Mouse (Mus musculus) megakaryocyte progenitor cell, adult 5-6 weeks (primary cell): ENCODE measurements around the gene Bcdin3d. TPM values are rescaled to one million over a fixed set of nuclear protein-coding genes. Genes with fewer than 3 reads are reported as not detected.

Source experiments
- total RNA-seq, 2 experiments: library from RNA; stranded (forward) in 1 of 2; stranded (reverse) in 1 of 2; fragments of 157-497, 149-512 nt in 1 of 2; fragments of 200-1000 nt in 1 of 2; gene quantifications; 2 replicates each; pipeline versions ENCODE4 v1.2.3 to v1.2.4; 2015 to 2017

Gene Bcdin3d
- total RNA-seq, 2 experiments from 2014 or later, result 3.7 to 5.6 TPM

Other genes with a start within 250 kb of the Bcdin3d start
- not detected in 2 replicates for gene Kcnh3, start 249.9 kb downstream of the Bcdin3d start, total RNA-seq (2015)
- not detected in 2 replicates for gene Kcnh3, start 249.9 kb downstream of the Bcdin3d start, total RNA-seq (2017)
- 37.8 and 41.4 TPM in 2 replicates for gene Mcrs1, start 222.8 kb downstream of the Bcdin3d start, total RNA-seq (2015)
- gene Mcrs1, start 222.8 kb downstream of the Bcdin3d start, total RNA-seq (2017), result 28.2 and 39.7 TPM in 2 replicates
- 7.8 and 11.0 TPM in 2 replicates for gene Prpf40b, start 179.6 kb downstream of the Bcdin3d start, total RNA-seq (2015)
- 8.1 and 10.3 TPM in 2 replicates for gene Prpf40b, start 179.6 kb downstream of the Bcdin3d start, total RNA-seq (2017)
- gene Fam186b, start 178.8 kb downstream of the Bcdin3d start, total RNA-seq (2015), result not detected in 2 replicates
- not detected in 2 replicates for gene Fam186b, start 178.8 kb downstream of the Bcdin3d start, total RNA-seq (2017)
- 11.4 and 11.5 TPM in 2 replicates for gene Fmnl3, start 104.2 kb downstream of the Bcdin3d start, total RNA-seq (2015)
- 17.2 and 21.2 TPM in 2 replicates for gene Fmnl3, start 104.2 kb downstream of the Bcdin3d start, total RNA-seq (2017)
- gene Tmbim6, start 81.8 kb downstream of the Bcdin3d start, total RNA-seq (2015), result 381 and 438 TPM in 2 replicates
- gene Tmbim6, start 81.8 kb downstream of the Bcdin3d start, total RNA-seq (2017), result 164 and 187 TPM in 2 replicates
- gene Nckap5l, start 17.0 kb downstream of the Bcdin3d start, total RNA-seq (2015), result 4.0 and 9.7 TPM in 2 replicates
- 0.17 and 2.2 TPM in 2 replicates for gene Nckap5l, start 17.0 kb downstream of the Bcdin3d start, total RNA-seq (2017)
- 0.39 and 0.56 TPM in 2 replicates for gene Faim2, start 53.4 kb upstream of the Bcdin3d start, total RNA-seq (2015)
- 0.10 and 0.17 TPM in 2 replicates for gene Faim2, start 53.4 kb upstream of the Bcdin3d start, total RNA-seq (2017)
- not detected in 2 replicates for gene Aqp2, start 104.3 kb upstream of the Bcdin3d start, total RNA-seq (2015)
- gene Aqp2, start 104.3 kb upstream of the Bcdin3d start, total RNA-seq (2017), result not detected in 2 replicates
- not detected in 2 replicates for gene Aqp5, start 116.1 kb upstream of the Bcdin3d start, total RNA-seq (2015)
- not detected in 2 replicates for gene Aqp5, start 116.1 kb upstream of the Bcdin3d start, total RNA-seq (2017)
- gene Aqp6, start 126.7 kb upstream of the Bcdin3d start, total RNA-seq (2015), result not detected in 2 replicates
- gene Aqp6, start 126.7 kb upstream of the Bcdin3d start, total RNA-seq (2017), result not detected in 2 replicates
- gene Racgap1, start 176.9 kb upstream of the Bcdin3d start, total RNA-seq (2015), result 61.7 and 69.9 TPM in 2 replicates
- 69.1 and 69.4 TPM in 2 replicates for gene Racgap1, start 176.9 kb upstream of the Bcdin3d start, total RNA-seq (2017)
- gene Asic1, start 195.6 kb upstream of the Bcdin3d start, total RNA-seq (2015), result not detected in 2 replicates
- not detected in 2 replicates for gene Asic1, start 195.6 kb upstream of the Bcdin3d start, total RNA-seq (2017)
- 22.8 and 24.1 TPM in 2 replicates for gene Smarcd1, start 227.4 kb upstream of the Bcdin3d start, total RNA-seq (2015)
- 11.6 and 17.3 TPM in 2 replicates for gene Smarcd1, start 227.4 kb upstream of the Bcdin3d start, total RNA-seq (2017)
- not detected in 2 replicates for gene Gm17349, start 230.8 kb upstream of the Bcdin3d start, total RNA-seq (2015)
- gene Gm17349, start 230.8 kb upstream of the Bcdin3d start, total RNA-seq (2017), result not detected in 2 replicates
- gene Gpd1, start 242.8 kb upstream of the Bcdin3d start, total RNA-seq (2015), result 0.15 and 0.67 TPM in 2 replicates
- 1.3 TPM in 2 replicates for gene Gpd1, start 242.8 kb upstream of the Bcdin3d start, total RNA-seq (2017)